Mouse (Mus musculus) cerebral cortex, adult 2 months (tissue): ENCODE data around the gene Ptprr.

Source experiments
- WGBS: fragments of 180-500 bp; shearing (Covaris S2); methylation state at CpG from one replicate; pipeline ENCODE4 v1.1.7; 2018; 5-methylcytosine and 5-hydroxymethylcytosine counted together

Ptprr gene

DNA sequence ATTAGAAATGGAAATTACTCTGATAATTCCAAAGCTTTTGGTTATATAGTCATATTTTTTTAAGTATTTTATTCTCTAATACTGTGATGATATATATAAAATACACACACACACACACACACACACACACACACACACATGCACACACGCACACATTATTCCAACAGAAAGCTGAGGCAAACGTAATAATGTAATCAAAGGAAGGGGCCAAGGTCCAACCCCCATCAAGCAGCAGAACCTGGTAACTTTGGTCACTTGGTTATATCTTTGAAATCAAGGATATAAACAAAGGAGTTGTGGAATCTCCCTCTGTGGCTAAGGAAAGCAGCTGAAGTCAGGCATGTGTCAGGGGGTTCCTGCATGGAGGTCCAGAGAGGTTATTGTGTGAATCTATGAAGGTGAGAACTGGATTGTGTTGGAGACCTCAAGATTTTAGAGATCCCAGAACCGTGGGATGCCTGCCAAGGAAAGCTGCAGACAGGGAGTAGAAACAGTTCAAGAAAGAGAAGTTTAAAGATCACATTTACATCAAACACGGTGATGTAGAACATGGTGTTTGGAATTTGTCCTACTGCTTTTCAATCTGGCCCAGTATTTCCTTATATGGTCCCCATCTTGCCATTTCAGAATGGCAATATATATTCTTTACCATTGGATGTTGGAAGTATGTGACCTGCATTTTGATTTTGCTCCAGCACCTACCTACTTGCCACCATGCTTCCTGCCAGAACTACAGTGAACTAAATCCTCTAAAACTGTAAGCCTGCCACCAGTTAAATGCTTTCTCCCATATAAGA is 98.1 kb downstream of the Ptprr start:
- 61% methylated on average over 4 of the region's 4 CpGs for WGBS

DNA sequence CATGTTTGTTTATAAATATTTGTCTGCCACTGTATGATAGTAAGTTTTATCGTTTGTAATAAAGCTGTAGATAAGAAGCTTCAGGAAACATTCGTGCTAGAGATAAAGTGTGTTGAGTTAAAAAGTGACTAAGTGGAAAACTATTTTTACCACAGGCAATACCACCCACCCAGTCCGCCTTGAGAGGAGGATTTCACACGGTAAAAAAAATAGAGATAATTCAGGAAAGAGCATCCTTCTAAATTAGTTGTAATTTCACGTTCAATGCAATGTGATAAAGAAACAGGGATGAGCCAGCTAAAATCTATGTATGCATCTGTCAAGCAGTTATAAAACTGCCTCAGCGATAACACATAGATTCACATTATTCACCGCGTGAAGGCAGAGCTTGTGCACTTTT is 99.0 kb downstream of the Ptprr start:
- 38% methylated on average over 8 of the region's 8 CpGs for WGBS

DNA sequence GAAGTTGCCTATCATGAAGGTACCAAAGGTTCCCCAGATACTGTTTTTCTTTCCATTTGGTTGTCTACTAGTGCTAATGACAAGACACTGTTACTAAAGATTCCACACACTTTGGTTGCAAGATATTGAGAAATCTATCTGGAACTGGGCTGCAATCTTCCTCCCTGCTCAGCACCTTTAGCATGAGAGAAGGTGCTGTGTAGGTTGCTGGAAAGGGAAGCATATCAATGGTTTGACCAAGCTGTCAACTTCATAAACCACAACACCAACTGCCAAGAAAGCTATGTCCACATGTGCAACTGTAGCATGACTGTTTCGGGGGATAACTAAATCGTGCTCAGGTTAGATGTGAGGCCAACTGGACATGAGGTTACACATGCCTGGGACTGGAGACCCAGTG is 103.5 kb downstream of the Ptprr start:
- WGBS: 85% methylated on average over 2 of the region's 2 CpGs

DNA sequence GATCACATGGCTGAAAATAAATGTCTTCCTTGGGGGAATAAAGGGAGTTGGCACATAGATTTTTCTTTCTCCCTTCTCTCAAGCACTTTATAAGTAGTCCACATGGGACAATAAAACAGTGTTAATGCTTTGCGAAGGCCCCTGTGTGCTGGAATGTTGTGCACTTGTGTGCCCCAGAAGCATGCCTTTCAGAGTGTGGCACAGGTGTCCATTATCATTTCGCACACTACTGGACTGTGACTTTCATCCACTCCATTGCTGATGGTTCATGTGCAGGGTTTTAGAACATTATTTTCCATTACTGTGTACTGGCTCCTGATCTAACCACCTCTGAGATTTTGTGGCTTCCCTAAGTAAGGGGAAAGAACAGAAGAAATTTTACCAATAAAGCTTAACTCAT is 105.8 kb downstream of the Ptprr start:
- 94% methylated on average over 2 of the region's 2 CpGs for WGBS

DNA sequence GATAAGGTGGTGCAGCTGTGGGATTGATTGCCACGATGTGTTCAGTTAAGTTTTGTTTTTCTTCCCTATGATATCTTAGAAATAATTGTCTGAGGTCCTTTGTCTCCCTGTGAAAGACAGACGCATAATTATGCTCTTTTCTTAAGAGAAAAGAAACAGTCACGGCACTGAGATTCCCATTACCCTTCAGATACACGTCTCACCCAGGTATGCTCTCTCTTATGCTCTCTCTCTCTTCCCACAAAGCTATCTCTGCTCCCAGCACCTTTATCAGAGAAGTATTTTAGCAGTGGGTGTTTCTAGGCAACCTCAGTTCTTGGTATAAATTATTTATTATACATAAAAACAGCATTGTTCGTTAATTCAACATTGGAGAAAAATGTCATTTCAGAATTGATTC is 107.4 kb downstream of the Ptprr start:
- 74% methylated on average over 5 of the region's 5 CpGs for WGBS

DNA sequence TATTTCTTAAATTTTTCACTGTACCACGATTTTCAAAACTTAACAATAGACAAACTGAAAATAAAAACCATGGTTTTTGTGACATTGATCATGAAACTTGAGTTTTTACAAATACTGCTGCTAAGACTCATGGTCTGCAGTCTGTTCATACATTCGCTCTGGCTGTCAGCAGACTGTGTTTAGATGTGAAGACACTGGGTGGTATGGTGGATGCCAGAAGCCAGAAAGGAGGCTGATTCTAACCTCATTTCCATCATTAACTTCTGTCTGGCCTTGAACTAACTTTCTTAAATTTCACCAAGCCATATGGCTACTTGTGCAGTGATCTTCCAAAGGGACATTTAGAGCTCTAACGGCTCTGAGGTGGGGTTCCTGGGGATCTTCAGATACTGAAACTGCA is 112.4 kb downstream of the Ptprr start:
- WGBS: 69% methylated on average over 3 of the region's 3 CpGs

DNA sequence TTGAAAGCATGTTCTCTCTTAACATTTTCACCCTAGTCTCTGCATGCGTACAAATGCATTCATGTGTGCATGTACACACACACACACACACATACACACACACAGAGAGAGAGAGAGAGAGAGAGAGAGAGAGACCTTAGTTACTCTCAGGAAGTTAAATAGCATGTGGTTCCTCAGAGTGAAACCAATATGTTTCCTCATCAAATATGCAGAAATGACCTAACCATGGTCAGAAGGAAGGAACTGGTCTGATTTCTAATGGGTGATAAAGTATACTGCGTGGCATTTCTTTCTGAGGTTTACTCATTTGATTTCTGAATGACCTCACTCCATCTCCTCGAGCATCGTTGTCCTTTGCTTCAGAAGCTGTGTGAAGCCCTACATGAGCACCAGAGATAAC is 113.2 kb downstream of the Ptprr start:
- WGBS: 80% methylated on average over 4 of the region's 4 CpGs

DNA sequence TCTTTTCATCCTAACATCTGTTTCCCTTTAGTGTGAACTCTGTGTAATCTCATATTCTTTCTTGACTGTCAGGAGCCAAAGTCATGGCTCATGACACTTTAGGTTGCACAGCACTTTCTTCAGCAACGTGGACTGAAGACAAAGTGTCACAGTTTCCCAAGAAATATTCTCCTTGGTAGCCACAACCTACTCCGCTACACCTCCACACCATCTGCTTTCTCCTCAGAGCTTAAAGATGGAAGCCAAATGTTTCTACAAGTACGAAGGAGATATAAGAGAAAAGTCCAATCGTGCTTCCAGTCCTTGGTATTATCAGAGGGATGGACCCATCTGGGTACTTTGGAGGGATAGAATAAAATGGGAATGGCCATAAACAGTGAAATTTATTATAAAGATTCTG is 114.2 kb downstream of the Ptprr start:
- WGBS: 46% methylated on average over 4 of the region's 4 CpGs

DNA sequence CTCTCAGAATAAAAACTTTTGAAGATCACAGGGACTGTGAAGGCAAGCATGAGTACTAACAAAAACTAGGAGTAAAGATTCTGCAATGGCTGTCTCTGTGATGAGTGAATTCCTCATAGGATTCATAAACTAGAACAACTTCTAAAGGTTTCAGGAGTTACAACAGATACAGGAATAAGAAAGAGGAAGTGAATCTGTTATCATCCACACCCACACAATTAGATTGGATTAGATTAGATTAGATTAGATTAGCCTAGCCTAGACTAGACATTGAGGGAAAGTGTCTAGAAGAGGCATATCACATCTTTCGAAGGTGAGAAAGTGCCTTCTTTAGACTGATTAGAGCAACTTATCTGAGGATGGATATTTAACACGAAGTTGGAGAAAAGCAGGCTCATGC is 117.2 kb downstream of the Ptprr start:
- WGBS: 81% methylated on average over 2 of the region's 2 CpGs

DNA sequence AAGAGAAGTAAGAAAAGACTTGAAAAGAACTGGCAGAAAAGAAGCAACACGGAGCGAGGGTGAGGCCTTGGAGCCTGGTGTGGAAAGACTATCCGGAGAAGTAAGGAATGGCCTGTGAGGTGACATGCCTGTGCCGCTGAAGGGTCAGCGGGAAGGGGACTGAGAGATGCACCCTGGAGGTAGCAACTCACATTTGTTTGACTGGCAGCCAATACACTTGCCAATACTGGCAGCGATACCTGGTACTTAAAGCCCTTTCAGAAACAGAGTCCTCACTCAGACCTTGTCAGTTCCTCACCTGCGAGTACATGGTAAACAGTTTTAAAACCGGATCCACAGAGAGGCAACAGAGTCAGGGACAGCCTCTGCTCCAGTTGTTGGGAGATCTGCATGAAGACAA is 122.2 kb downstream of the Ptprr start:
- 94% methylated on average over 8 of the region's 8 CpGs for WGBS

DNA sequence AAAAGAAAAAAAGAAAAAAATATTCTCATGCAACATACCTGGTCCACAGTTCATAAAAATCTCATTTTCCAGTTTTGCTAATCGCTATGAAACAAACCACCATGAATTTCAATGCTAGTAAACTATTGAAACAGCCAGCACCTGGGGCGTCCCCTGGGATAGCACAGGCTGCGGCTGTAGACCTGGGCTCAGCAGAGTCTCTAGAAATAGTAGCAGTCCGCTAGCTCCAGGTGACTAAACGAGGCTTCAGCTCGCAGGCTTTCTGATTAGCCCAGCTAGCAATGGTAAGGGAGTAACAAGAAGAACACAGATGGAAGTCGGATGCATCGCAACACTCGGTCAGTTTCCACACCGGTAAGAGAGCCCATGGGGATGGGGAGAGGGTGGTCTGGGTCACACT is 125.7 kb downstream of the Ptprr start:
- 86% methylated on average over 10 of the region's 10 CpGs for WGBS

DNA sequence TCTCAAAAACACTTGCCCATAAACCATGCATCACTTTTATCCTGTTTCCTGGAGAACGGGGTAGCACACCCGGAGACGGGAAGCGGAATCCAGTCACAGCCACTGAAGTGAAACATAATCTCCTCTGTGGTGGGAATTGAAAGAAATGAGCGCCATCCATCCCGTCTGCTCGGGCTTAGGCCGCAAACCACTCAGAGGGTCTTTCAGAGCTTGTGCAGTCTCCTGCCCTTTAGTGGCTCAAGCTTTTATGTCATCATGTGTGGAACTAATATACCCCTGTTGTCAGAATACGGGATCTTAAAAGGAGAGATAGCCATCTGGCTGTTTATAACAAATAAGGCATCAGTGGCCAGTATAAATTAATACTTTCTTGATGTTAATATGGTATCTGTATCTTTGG is 128.1 kb downstream of the Ptprr start:
- 70% methylated on average over 9 of the region's 9 CpGs for WGBS

DNA sequence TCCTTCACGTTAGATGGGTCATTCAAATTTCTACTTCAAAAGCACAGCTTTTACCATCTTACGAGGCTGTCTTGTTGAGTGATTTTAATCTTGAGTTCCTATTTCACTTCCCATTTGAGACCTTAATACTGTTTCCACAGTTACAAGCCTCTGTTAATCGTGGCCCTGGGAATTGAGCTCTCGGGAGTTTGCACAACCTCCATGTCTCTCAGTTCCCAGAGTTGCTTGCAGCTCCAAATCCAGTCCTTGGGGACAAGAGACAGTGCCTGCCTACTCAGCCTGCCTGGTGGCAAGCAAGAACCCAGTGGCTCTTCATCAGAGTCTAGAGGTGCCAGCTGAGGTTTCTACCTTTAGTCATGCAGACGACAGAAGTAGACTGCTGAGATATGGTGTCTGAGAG is 136.7 kb downstream of the Ptprr start:
- 75% methylated on average over 5 of the region's 5 CpGs for WGBS

DNA sequence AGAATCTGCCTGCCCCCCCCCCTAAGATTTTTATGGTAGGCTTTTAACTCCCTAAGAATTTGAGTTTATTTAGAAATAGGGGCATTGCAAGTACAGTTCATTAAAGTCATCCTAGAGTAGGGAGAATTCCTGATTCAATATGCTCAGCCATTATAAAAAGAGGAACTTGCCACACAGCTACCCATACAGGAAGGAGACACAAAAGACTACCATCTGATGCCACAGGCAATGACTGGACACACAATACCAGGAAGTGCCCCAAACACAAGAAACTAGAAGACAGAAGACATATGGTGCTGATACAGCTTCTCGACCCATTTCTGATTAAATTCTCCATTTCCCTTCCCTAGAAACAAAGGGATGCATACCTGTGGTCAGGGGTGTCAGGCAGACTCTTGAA is 138.7 kb downstream of the Ptprr start:
- WGBS: 84% methylated on average over 1 of the region's 1 CpGs

DNA sequence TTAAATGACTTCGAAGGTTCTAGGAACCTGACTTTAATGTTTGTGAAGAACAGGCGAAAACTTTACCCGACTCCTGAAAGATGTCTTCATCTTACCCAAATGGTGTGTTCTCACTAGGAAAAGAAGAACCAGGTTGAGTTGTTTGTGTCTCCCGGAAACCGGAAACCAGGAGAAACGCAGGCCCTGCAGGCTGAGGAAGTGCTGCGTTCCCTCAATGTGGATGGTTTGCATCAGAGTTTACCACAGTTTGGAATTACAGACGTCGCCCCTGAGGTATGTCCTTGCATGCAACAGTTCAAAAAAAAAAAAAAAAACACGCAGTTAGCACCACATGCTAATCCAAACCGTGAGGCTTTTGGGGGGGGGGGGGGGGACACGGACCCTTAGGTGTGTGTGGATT is 144.3 kb downstream of the Ptprr start:
- WGBS: 82% methylated on average over 12 of the region's 12 CpGs

DNA sequence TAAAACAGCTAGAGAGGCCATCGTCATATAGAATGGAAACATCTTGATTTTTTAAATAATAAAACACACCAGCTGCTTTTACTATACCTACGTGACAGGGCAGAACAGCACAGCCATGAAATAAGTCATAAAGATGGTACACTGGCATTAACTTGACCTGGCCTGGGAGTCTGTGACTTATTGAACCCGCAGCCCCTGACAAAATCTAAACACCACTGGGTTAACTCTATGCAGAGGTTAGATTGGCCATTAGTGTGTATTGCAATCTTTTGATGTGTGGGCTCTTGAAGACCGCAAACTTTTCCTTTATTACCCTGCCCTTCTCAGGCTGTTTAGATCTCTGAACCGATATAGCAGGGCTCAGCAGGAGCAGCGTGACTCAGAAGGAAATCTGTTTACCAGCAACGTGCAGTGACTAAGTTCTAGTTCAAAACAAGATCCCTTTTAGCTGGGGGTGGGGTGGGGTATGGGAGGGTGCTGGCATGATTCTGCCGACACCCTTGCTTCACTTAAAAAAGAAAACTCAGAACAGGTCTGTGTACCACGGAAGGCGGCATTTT is 157.4 kb downstream of the Ptprr start:
- 56% methylated on average over 10 of the region's 10 CpGs for WGBS

DNA sequence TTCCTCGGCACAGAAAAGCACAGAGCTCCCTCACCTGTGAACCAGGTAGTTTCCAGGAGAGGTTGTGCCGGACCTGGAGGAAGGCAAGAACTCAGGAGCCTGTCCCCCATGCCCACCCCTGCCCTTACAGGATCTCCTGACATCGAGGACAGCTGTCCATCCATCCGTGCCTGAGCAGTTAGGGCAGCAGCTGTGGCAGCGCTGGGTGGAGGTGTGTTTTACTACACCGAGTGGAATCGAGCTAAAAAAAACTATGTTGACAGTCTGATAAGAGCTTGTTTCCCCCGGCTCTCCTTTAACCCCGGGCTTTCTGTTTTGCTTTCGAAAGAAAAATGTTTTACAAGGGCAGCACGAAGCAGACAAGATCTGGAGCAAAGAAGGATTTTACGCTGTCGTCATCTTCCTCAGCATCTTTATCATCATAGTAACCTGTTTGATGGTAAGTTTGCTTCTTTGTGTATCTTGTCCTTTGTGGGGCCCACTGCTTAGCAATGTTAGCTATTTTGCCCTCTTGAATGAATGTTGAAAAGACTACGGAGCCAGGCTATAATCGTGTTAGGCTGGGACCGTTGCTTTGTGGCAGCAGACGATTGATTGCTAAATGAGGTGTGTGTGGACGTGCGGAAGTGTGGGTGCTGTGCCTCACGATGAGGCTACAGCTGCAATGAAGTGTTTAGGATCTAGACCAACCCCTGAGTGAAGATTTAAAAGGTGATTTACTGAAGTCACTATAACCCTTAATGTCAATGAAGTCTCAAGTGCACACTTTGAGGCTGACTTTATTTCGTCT is 159.6 kb downstream of the Ptprr start:
- 53% methylated on average over 21 of the region's 21 CpGs for WGBS

DNA sequence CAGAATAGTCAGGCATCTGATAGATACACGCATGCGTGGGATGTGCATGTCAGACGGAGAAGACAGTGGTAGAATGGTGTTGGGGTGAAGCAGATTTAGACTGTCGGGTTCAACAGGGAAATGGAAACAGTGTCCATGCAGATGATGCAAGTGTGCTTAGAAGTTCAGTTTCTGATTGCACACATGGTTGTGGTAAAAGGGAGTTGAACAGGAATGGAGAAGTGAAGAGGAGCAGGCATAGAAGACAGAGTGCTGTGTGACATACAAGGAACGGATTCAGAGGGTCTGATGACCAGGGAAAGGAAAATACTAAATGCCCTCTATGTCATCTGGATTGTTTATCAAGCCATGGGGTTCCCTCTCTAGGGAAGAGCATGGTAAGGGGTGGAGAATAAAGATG is 163.2 kb downstream of the Ptprr start:
- 83% methylated on average over 5 of the region's 5 CpGs for whole genome bisulfite sequencing

DNA sequence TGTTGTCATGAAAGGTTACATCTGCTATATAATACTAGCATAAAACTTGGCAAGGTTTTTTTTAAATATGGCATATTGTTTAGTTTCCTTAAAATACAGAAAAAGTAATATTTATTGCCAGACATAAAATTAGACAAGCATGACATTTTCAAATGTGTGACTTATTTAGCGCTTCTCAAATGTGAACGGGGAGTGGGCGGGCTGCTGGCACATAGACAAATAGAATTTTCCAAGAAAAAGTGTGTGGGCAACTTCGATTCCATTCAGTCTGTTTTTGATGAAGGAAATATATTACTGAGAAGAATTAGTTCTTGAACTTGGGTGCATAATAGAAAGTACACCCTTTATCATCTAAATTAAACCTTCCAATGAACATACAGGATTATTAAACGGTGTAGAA is 164.2 kb downstream of the Ptprr start:
- 53% methylated on average over 5 of the region's 5 CpGs for WGBS

DNA sequence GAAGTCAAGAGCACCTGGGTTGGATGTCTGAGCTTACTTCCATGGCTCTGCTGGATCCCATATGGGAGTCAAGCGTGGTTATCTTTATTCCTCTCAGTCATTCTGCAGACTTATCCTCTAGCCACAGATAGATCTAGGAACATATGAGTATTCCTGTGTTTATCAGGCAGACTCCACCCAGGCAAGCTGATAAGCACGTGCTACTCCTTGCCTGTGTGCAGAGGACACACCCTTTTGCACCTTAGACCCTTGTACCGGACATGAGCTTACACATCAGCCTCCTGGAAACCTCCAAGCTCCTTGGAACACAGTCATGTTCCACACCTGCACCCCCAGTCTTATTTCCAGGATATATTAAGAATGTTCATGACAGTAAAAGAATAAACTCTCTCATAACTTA is 165.2 kb downstream of the Ptprr start:
- 80% methylated on average over 3 of the region's 3 CpGs for WGBS

DNA sequence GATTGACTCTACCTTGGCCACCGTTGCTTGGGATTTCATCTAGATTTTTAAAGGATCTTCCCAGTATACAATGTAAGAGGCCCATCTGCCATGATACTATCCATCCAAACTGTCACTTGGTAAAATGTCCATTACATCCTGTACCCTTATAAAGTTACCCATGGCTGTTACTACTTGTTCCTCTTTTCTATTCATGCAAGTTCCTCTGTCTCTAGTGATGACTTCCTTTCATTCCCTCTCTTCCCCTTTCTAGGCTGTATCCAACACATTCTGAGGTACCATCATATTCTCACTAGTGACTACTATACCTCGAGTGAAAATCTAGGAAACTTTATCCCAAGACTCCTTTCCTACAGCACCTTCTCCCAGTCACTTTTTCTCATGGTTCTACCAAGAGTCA is 173.7 kb downstream of the Ptprr start:
- WGBS: 84% methylated on average over 2 of the region's 2 CpGs

DNA sequence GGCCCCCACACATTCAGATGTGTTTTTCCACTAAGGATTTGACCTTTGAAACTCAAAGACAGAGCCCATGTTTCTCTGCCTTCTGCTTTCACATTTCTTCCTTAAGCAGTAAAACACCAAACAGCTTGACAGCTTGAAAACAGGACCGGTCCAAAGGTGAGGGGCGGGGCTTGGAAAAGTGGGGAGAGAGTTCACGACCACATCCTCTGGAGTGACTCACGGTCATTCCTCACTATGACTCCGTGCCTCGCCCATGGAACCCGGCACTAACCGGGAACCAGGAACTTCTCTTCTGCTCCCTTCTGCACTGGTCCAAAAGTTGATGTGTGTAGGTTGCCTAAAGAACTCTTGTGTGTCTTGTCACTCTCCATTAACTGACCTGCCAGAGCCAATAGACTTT is 174.3 kb downstream of the Ptprr start:
- WGBS: 87% methylated on average over 8 of the region's 8 CpGs

DNA sequence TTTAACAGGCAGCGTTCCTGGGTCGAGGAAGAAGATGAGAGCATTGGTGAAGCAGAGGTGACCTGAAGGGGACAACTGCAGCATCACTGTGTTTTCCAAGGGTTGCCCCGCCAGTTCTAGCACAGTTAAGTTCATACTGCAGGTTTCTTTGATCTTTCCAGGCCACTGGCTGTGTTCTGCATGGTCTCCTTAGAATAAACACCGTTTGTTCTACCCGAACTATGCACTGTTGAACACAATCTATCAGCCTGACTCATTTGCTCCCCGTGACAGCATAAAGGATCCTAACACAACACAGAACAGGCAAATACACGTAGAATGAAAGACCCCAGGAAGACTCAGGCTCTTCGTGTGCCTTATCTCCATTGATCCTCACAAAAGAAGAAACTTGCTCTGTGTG is 176.4 kb downstream of the Ptprr start:
- 74% methylated on average over 8 of the region's 8 CpGs for WGBS
